Mouse (Mus musculus): ENCODE measurements around the gene Gm8369. TPM values are rescaled to one million over a fixed set of nuclear protein-coding genes. Genes with fewer than 3 reads are reported as not detected.
"Not testable (repeated sequence)": the region's sequence is repeated elsewhere in the genome, so short reads cannot be mapped to it uniquely, and the experiment has no call there.

Gm8369 gene
- total RNA-seq, 2 experiments from 2014 or later: 1.1 TPM; not detected in 1

DNA sequence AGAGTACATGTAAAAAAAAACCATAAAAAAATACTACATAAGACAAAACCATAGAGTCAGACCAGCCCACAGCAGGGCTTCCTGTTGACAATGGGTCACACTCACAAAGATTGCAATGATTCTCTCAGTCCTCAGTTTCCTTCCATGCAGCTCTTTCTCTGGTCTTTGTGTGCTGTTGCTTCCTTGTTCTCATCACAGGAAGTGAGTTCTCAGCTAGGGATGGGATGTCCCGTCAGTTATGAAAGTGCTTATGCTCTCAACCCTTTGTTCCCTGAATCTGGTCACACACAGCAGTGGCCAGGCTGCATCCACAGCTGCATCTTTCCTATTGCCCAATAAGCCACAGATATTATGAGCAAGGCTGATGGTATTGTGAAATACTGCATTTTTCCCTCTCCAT, 27.7 kb downstream of the Gm8369 start:
- no peak for DNase-seq (ENCODE audit: low spot score in 2 of 2)

DNA sequence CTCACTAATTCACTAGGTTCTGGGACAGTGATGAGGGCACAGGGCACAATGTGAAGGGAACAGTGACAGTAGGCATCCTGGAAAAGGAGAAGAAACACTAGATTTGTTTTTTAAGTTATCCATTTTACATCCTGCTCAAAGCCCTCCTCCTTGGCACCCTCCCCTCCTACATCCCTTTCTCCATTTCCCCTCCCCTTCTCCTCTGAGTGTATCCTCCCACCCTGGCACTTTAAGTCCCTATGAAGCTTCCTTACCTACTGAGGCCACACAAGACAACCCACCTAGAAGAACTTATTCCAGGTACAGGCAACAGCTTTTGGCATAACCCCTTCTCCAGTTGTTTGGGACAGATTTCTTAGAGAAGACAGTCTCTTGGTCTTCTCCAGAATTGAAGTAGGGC, 30.5 kb downstream of the Gm8369 start, which contains the start of gene Ms4a6b:
Gene Ms4a6b, plus strand, starts transcription at position 267 of the 400 bp plus-strand sequence.
- no peak for DNase-seq (ENCODE audit: low spot score in 2 of 2)

DNA sequence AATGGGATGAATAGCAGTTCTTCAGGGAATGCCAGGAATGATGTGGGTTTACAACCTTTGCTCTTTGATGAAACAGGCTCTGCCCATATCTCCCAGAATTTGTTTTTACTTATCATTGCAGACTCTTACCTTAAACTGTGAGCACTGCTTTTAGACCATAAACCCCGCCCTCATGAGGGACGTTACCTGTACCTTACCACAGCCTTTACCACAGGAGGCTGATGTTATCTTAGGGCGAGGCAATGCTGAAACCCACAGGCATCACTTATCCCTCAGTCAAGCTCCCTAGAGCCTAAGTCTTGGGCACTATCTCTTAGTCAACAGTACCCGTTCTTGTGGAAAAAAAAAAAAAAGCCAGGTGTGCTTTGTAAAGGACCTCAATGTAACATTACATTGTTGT, 31.1 kb downstream of the Gm8369 start:
- no peak for DNase-seq (ENCODE audit: low spot score in 2 of 2)

DNA sequence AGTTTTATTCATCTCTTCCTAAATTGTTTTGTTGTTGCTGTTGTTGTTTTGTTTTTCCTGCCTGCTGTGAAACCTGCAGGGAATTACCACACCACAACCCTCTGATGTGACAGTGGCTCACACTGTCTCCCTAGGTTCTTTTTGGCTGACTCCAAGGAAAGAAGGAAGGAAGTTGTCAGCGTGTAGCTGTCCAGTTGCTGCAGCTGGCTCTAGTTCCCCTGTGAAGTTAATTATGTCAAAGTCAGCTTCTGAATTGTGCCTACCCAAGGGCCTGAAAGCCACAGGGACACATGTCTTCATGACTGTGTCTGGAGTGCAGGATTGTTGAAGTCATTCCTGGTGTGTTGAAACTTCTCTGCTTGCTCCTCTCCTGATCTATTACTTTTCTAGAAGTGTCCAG, 31.6 kb downstream of the Gm8369 start:
- DNase-seq (ENCODE audit: low spot score in 2 of 2): not testable (repeated sequence)

DNA sequence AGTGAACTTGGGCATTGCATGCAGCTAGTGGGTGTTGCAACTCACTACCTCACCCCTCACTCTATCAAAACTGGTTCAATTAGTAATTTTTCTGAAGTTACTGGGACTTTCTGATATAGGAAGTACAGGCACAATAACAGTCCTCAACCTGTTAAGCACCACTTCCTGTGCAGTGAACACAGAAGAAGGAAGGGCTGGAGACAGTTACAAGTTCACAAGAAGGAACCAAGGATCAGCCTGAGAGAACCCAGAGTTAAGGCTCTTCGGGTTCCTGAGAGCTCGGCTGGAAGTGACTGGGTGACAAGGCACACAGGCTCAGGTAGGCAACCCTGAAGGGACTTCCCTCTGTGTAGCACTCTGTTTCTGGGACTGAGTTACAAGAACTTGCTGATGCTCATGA, 32.6 kb downstream of the Gm8369 start:
- DNase-seq (ENCODE audit: low spot score in 2 of 2): not testable (repeated sequence)

DNA sequence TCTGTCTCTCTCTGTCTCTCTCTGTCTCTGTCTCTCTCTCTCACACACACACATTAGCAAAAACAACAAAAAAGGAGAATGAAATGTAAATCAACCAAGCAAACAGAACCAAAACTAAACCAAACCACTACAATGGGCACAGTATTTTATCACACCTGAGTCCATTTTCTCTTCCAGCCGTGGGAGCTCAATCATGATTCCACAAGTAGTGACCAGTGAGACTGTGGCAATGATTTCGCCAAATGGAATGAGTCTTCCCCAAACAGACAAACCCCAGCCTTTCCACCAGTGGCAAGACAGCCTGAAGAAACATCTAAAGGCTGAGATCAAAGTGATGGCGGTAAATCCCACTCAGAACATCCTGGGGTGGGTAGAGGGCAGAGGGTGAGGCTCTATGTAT, 34.4 kb downstream of the Gm8369 start:
- DNase-seq (ENCODE audit: low spot score in 2 of 2): no peak

DNA sequence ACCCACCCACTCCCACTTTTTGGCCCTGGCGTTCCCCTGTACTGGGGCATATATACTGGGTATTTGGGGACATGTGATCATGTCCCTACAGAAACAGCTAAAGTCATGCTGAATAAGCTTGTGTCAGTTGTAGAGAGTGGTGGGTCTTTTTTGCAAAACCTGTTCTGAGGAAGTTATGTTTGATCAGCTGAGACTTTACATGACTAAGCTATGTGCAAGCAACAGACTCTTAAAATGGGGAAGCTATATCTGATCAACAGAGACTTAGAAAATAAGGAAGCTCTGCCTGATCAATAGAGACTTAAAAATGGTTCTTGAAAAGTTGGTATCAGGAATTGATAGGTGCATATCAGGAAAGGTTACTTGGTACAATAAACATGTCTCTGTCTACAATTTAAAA, 47.7 kb downstream of the Gm8369 start:
- no peak for DNase-seq (ENCODE audit: low spot score in 2 of 2)

DNA sequence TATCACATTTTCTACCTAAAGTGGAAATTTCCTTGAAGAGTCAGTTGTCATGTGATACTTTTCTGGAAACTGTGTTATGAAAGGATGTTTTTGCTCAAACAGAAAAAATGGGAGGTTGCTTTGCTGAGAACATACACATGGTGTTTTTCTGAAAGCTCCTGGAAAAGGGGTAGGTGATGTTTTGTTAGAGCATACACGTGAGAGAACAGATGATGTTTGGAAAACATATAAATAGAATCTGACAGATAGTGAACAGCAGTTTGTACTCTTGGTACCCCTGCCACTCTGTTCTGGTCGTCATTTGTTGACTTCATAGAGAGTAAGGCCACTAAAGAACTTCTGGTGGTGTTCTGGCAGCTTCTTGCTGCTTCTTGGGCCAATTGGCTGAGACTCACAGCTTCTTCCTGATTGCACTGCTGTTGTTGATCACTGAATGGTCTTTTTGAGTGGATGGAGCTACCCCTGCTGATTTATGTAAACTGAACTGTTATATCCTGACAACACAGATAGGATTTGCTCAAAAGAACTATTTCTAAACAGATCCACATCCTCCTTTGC, 48.2 kb downstream of the Gm8369 start:
- no peak for DNase-seq (ENCODE audit: low spot score in 2 of 2)

DNA sequence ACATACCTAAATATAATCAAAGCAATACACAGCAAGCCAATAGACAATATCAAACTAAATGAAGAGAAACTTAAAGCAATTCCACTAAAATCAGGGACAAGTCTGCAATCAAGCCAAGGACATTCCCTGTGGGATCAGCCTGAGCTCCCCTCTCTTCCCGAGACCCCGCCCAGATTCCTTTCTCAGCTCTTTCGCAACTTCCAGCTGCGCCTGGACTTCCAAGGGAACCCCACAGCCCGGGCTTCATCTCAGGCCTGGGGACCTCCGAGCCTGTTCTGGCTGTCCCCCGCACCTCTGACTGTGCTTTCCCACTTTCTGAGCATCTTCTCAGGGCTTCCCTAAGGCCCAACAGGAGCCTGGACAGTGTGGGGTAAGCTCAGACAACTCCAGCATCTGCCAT, 50.9 kb downstream of the Gm8369 start, which contains the start of gene Ms4a4d:
Gene Ms4a4d, plus strand, starts transcription at position 209 of the 400 bp plus-strand sequence.
- no peak for DNase-seq (ENCODE audit: low spot score in 2 of 2)

DNA sequence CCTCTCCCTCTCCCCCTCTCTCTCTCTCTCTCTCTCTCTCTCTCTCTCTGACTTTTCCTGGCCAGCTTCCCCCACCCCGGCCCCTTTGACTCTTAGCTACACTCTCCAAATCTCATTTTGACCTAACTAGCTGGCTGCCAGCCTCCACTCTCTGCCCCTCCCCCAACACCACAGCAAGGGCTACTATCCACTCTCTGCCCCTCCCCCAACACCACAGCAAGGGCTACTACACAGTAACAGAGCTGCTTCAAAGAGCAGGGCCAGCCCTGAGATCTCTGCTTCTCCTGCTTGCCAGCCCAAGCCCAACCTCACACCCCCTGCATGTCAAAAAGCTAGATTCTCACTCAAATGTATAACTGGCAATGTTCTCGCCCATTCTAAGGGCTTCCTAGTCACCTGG, 51.6 kb downstream of the Gm8369 start:
- DNase-seq (ENCODE audit: low spot score in 2 of 2): no peak

DNA sequence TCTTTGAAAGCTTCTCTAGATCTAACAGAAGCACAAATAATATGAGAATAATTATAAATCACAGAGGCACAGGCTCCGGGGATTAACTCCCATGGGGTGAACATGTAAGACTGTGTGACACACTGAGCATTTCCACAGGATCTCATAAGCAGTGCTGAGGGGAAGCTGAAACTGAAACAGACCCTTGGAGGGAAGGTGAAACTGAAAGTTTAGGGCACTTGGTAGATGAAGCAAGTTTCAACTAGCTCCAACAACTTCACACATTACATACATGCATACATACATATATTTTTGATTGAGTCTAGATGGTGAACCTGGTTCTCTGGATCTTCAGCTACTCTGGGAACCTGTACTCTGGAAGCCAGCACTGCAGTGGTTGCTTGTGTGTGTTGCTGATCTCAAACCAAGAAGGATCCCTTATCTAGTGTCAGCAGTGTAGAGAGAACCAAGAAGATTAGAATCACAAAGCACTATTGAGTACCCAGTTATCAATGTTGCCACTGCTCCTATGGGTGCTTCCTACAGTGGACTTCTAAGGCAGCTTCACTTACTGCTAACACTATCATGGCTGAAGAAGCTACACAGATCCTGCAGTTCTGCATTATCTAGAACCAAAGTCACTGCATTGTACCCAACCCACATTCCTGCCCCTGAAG, 54.6 kb downstream of the Gm8369 start:
- not testable (repeated sequence) for DNase-seq (ENCODE audit: low spot score in 2 of 2)

DNA sequence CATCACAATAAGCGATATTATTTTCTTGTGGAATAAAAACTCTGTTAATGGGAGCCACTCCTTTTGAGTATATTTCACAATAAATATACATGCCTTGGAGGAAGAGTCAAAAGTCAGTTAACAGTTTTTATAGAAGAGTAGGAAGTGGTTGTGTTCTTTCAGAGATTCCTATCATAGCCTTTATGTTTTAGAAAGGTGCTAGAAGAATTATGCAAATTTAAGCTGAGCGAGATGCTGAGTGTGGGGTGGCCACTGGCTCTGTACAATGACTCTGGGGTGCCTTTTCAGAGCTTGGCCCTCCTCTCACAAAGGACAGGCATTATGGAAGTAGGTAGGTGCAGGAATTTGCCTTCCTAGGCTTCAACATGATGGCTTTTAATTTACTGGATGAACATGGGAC, 58.6 kb downstream of the Gm8369 start:
- DNase-seq (ENCODE audit: low spot score in 2 of 2): not testable (repeated sequence)

DNA sequence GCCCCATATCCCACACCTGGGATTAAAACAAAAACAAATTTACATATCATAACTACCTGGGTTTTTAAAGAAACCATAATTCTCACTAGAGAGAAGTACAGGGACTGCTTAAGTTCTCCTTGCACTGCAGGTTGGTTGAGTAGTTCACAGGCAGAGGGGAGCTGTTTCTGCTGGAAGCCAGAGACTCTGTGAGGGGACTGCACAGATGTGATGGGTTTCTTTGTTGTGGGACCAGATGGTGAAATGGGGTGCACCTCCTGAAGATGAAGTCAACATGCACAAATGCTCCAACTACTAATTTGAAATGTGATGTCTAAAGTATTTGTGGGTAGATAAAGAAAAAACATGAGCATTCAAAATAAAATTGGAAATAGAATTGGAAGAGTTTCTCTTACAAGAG, 62.2 kb downstream of the Gm8369 start:
- no peak for DNase-seq (ENCODE audit: low spot score in 2 of 2)

DNA sequence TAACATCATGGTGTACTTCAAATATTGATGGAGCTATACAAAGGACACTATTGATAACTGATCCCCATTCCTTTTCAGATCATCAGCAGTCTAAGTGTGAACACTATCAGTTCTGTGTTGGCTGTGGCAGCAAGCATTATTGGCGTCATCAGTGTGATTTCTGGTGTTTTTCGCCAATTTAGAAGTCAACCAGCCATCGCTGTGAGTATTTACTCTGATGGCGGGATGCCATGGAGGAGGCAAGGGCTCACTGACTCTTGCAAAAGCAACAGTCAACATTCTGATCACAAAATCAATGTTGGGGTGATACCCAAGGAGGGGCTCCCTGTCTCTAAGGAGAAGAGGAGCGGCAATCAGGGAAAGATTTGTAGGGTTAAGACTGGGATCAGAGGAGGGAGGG, 69.0 kb downstream of the Gm8369 start:
- no peak for DNase-seq (ENCODE audit: low spot score in 2 of 2)

DNA sequence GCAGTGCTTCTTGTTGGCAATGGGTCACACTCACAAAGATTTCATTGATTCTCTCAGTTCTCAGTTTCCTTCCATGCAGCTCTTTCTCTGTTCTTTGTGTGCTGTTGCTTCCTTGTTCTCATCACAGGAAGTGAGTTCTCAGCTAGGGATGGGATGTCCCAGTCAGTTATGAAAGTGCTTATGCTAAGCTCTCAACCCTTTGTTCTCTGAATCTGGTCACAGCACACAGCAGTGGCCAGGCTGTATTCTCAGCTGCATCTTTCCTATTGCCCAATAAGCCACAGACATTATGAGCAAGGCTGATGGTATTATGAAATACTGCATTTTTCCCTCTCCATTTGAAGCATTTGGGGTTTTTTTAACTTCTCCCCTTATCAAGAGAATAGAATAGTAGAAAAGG, 73.8 kb downstream of the Gm8369 start:
- DNase-seq (ENCODE audit: low spot score in 2 of 2): not testable (repeated sequence)

Other genes starting within 250 kb of the Gm8369 start
- under 1 TPM; 0.29 to 0.30 TPM for gene Ms4a1, start 219.7 kb upstream of the Gm8369 start, total RNA-seq (2021)
- gene Ms4a5, start 202.1 kb upstream of the Gm8369 start, total RNA-seq (2021): not detected
- gene Ms4a14, start 171.5 kb upstream of the Gm8369 start, total RNA-seq (2021): under 1 TPM; 0.13 to 0.42 TPM
- 1 to 10 TPM; 1.3 to 6.4 TPM for gene Ms4a7, start 149.8 kb upstream of the Gm8369 start, total RNA-seq (2021)
- 10 to 100 TPM; 10.1 to 12.5 TPM for gene Ms4a4a, start 110.4 kb upstream of the Gm8369 start, total RNA-seq (2021)
- 1 to 10 TPM; 1.5 to 2.9 TPM for gene Ms4a4c, start 81.2 kb upstream of the Gm8369 start, total RNA-seq (2021)
- 1 to 10 TPM in 1 of 2 experiments, under 1 TPM in 1; 0.70 to 2.0 TPM for gene Ms4a4b, start 42.4 kb upstream of the Gm8369 start, total RNA-seq (2021)
- gene Ms4a6c, start 16.6 kb upstream of the Gm8369 start, total RNA-seq (2021): 10 to 100 TPM; 14.6 to 21.3 TPM
- gene Ms4a6b, start 30.6 kb downstream of the Gm8369 start, total RNA-seq (2021): 10 to 100 TPM; 13.6 to 14.8 TPM
- gene Ms4a4d, start 50.9 kb downstream of the Gm8369 start, total RNA-seq (2021): 1 to 10 TPM; 3.5 to 3.9 TPM
- 10 to 100 TPM in 1 of 2 experiments, 1 to 10 TPM in 1; 8.2 to 11.6 TPM for gene Ms4a6d, start 118.9 kb downstream of the Gm8369 start, total RNA-seq (2021)
- not detected for gene Ms4a2, start 137.8 kb downstream of the Gm8369 start, total RNA-seq (2021)
- not detected for gene Ms4a3, start 154.9 kb downstream of the Gm8369 start, total RNA-seq (2021)
- gene Oosp2, start 174.6 kb downstream of the Gm8369 start, total RNA-seq (2021): under 1 TPM in 1 of 2 experiments, not detected in 1; 0.50 TPM
- 1 to 10 TPM in 1 of 2 experiments, not detected in 1; 3.3 TPM for gene Oosp1, start 205.2 kb downstream of the Gm8369 start, total RNA-seq (2021)
- gene Oosp3, start 211.1 kb downstream of the Gm8369 start, total RNA-seq (2021): not detected

Measured in adrenal gland, adult 18-20 months (tissue).